Mouse (Mus musculus) spleen, adult 2 months (tissue): Measurements from ENCODE around the gene Nfkb2. TPM values are rescaled to one million over a fixed set of nuclear protein-coding genes. Genes with fewer than 3 reads are reported as not detected.

Source experiments
- DNase-seq, 2 experiments: peaks; one replicate each; pipeline versions ENCODE4 v3.0.0 to v3.0.0-alpha.2; 2012 to 2021; ENCODE audit warnings: low spot score in 2 of 2, low read depth in 1 of 2
- H3K27ac ChIP-seq: fragments of 200-500 bp; 2 replicates; pipeline ENCODE4 v1.5.1; 2012; ENCODE audit warnings: low read length, inconsistent platforms; ENCODE audit not compliant: insufficient read depth
- H3K27me3 ChIP-seq: fragments of 200-500 bp; 2 replicates; pipeline ENCODE4 v1.6.1; 2012; ENCODE audit warnings: mild to moderate bottlenecking, moderate library complexity, low read length, inconsistent platforms; ENCODE audit not compliant: control insufficient read depth, insufficient read depth
- H3K36me3 ChIP-seq: fragments of 200-500 bp; 2 replicates; pipeline ENCODE4 v1.6.1; 2012; ENCODE audit warnings: mild to moderate bottlenecking, low read length, inconsistent platforms; ENCODE audit not compliant: control insufficient read depth, insufficient read depth
- H3K4me1 ChIP-seq: fragments of 200-500 bp; 2 replicates; pipeline ENCODE4 v1.6.1; 2011; ENCODE audit warnings: inconsistent platforms; ENCODE audit not compliant: control insufficient read depth, insufficient read depth, insufficient read length
- H3K4me3 ChIP-seq: fragments of 200-500 bp; 2 replicates; pipeline ENCODE4 v1.5.1; 2011; ENCODE audit warnings: mild to moderate bottlenecking, inconsistent platforms; ENCODE audit not compliant: insufficient read depth, insufficient read length; ENCODE audit errors: extremely low read depth
- CTCF ChIP-seq: fragments of 200-500 bp; IDR thresholded peaks from 2 replicates; pipeline ENCODE4 v1.5.1; 2011; ENCODE audit warnings: mild to moderate bottlenecking, inconsistent platforms; ENCODE audit not compliant: insufficient read depth, insufficient read length, insufficient replicate concordance; ENCODE audit errors: extremely low read depth
- POLR2A ChIP-seq: fragments of 200-500 bp; IDR thresholded peaks from 2 replicates; pipeline ENCODE4 v1.6.1; 2011; ENCODE audit warnings: low read depth, low read length, inconsistent platforms
- WGBS: fragments of 180-500 bp; shearing (Covaris S2); methylation state at CpG from one replicate; pipeline ENCODE4 v1.1.7; 2018; 5-methylcytosine and 5-hydroxymethylcytosine counted together
- polyA plus RNA-seq: library from polyadenylated mRNA; depleted of rRNA; stranded (reverse); fragments of >200 nt; gene quantifications from 2 replicates; pipeline ENCODE4 v1.2.3, GENCODE M21; 2012

Gene Nfkb2
- polyA plus RNA-seq, 1 experiment, result 145 TPM

GRCm38 (mm10) chr19:46331936-46332335 is 27.8 kb downstream of the Nfkb2 start:
- no peak overlapping the region for H3K4me3 ChIP-seq
- no peak for TF ChIP-seq CTCF
- TF ChIP-seq POLR2A, result no peak
- H3K4me1 ChIP-seq, result peaks cover 13% of the 10 kb centered on the region
- no peaks in the 10 kb centered on the region for H3K27me3 ChIP-seq
- H3K36me3 ChIP-seq, result 0 out of 2 replicates have a peak, but pooled peaks cover 1% of the 10 kb centered on the region
- DNase-seq, result no peak
- WGBS, result 83% methylated on average over 3 of the region's 3 CpGs
- H3K27ac ChIP-seq, result no peak overlapping the region

- TF ChIP-seq CTCF (no peak), POLR2A (no peak)
- DNase-seq, result no peak
- Histone ChIP-seq H3K27ac (no peak overlapping the region), H3K4me3 (no peak overlapping the region), H3K36me3 (0 out of 2 replicates have a peak, but pooled peaks cover 1% of the 10 kb centered on the region), H3K4me1 (peaks cover 6% of the 10 kb centered on the region), H3K27me3 (no peaks in the 10 kb centered on the region)
- 86% methylated on average over 7 of the region's 7 CpGs for WGBS
Observed at GRCm38 (mm10) chr19:46332721-46333339, 28.7 kb downstream of the Nfkb2 start.

- Histone ChIP-seq H3K36me3 (0 out of 2 replicates have a peak, but pooled peaks cover 1% of the 10 kb centered on the region), H3K27me3 (no peaks in the 10 kb centered on the region), H3K27ac (no peak overlapping the region), H3K4me1 (peaks cover 6% of the 10 kb centered on the region), H3K4me3 (no peak overlapping the region)
- DNase-seq, result no peak
- WGBS, result 91% methylated on average over 3 of the region's 3 CpGs
- TF ChIP-seq CTCF, result no peak
Observed at GRCm38 (mm10) chr19:46333906-46334305, 29.8 kb downstream of the Nfkb2 start.

GRCm38 (mm10) chr19:46337719-46338330 is 33.7 kb downstream of the Nfkb2 start:
- H3K27me3 ChIP-seq, result no peaks in the 10 kb centered on the region
- no peaks in the 10 kb centered on the region for H3K36me3 ChIP-seq
- peak overlapping the region; percentile 69 for H3K4me3 ChIP-seq
- no peak for TF ChIP-seq POLR2A
- TF ChIP-seq CTCF, result no peak
- no peak overlapping the region for H3K27ac ChIP-seq
- peaks cover 6% of the 10 kb centered on the region; the same call in 1 of the 2 replicates for H3K4me1 ChIP-seq
- WGBS, result 41% methylated on average over 15 of the region's 15 CpGs
- DNase-seq, result no peak

GRCm38 (mm10) chr19:46338331-46338936 is 34.3 kb downstream of the Nfkb2 start, which contains the start of gene Cuedc2:
Gene Cuedc2 (minus strand): TSS chr19:46338702.
- WGBS, result under 1% methylated on average over 31 of the region's 31 CpGs
- H3K27me3 ChIP-seq, result no peaks in the 10 kb centered on the region
- H3K4me1 ChIP-seq, result peaks cover 6% of the 10 kb centered on the region; the same call in 1 of the 2 replicates
- peak within 1 kb of the TSS; percentile 69 for H3K4me3 ChIP-seq
- TF ChIP-seq CTCF (no peak), POLR2A (no peak)
- peak; percentile 91 to 92 for DNase-seq
- no peaks in the 10 kb centered on the region for H3K36me3 ChIP-seq
- peak within 1 kb of the TSS; percentile 82 for H3K27ac ChIP-seq

GRCm38 (mm10) chr19:46338942-46339286 is 34.8 kb downstream of the Nfkb2 start:
- Histone ChIP-seq H3K36me3 (no peaks in the 10 kb centered on the region), H3K27me3 (no peaks in the 10 kb centered on the region), H3K27ac (peak overlapping the region; percentile 82), H3K4me3 (peak overlapping the region; percentile 38), H3K4me1 (peaks cover 6% of the 10 kb centered on the region; the same call in 1 of the 2 replicates)
- DNase-seq, result no peak
- 3% methylated on average over 6 of the region's 6 CpGs for WGBS
- TF ChIP-seq POLR2A (no peak), CTCF (no peak; the same call in 1 of the 2 replicates)
